In the genomic region with DNA sequence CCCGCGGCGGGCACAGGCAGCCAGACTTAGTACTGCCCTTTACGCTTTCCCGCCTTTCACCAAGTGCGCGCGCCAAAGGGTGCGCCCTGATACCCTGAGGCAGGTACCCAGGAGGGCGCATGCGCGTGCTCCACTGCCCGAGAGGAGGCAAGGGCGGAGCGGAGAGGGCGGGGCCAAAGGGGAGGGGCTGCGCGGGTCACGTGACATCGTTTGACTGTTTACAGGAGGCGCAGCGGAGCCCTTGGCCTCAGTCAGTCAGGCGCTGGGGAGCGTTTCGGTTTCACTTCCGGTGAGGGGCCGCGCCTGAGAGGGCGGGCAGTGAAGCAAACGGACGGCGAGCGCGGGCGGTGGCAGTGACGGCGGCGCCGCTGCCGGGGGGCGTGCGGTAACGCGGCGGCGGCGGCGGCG, we compare ENCODE assay signal across 8 mouse cellular contexts. TPM values are rescaled to one million over a fixed set of nuclear protein-coding genes. Genes with fewer than 3 reads are reported as not detected.
A peak's percentile ranks its signal among the peaks of the same experiment; 100 is the strongest.
DNase-seq lines count a peak whose midpoint lies in the region; ATAC-seq and TF ChIP-seq lines count a peak whose summit lies in the region.

A gene (plus strand): TSS at position 209 of the 408 bp plus-strand sequence.

- H3K9me3 ChIP-seq in embryonic facial prominence, embryonic 14.5 days (ENCODE audit: control insufficient read depth, low read length): no peaks in the 10 kb centered on the region
- no peaks in the 10 kb centered on the region for H3K9me3 ChIP-seq in limb, embryonic 13.5 days
- H3K9me3 ChIP-seq in midbrain, embryonic 16.5 days (replicated peaks; ENCODE audit: control insufficient read depth, low read length, poor library complexity, severe bottlenecking): no peaks in the 10 kb centered on the region

- peak; percentile 61; the same call in 1 of the 2 replicates for TF ChIP-seq EP300 in heart, adult 2 months (IDR thresholded peaks at IDR 0.05; ENCODE audit: insufficient read depth, low read depth, low read length)

- TF ChIP-seq POLR2A in heart, adult 2 months (IDR thresholded peaks at IDR 0.05; ENCODE audit: insufficient read depth, low read depth, low read length): peak; percentile 95

- intact Hi-C loops in heart, adult 2 months (cut with DNase I): no loop called here

- WGBS in embryonic facial prominence, embryonic 14.5 days: 17% methylated on average over 17 of the region's 49 CpGs
- WGBS in heart, adult 2 months: 17% methylated on average over 49 of the region's 49 CpGs
- 13% methylated on average over 34 of the region's 49 CpGs for WGBS in limb, embryonic 13.5 days
- 24% methylated on average over 34 of the region's 49 CpGs for WGBS in midbrain, embryonic 16.5 days

- peak within 1 kb of the TSS; percentile 54 for H3K4me2 ChIP-seq in embryonic facial prominence, embryonic 14.5 days (ENCODE audit: low read depth, low read length)
- peak within 1 kb of the TSS; percentile 58 for H3K4me2 ChIP-seq in limb, embryonic 13.5 days (replicated peaks)
- H3K4me2 ChIP-seq in midbrain, embryonic 16.5 days (ENCODE audit: low read length): peak within 1 kb of the TSS; percentile 59

- H3K27me3 ChIP-seq in embryonic facial prominence, embryonic 14.5 days (replicated peaks; ENCODE audit: control insufficient read depth, insufficient read depth, low read length): no peaks in the 10 kb centered on the region
- H3K27me3 ChIP-seq in heart, adult 2 months (ENCODE audit: control insufficient read depth, insufficient read depth, low read length): no peaks in the 10 kb centered on the region
- no peaks in the 10 kb centered on the region for H3K27me3 ChIP-seq in limb, embryonic 13.5 days
- H3K27me3 ChIP-seq in midbrain, embryonic 16.5 days (ENCODE audit: control insufficient read depth, insufficient read depth, low read depth, low read length): no peaks in the 10 kb centered on the region

- no peaks in the 10 kb centered on the region for H3K36me3 ChIP-seq in embryonic facial prominence, embryonic 14.5 days (ENCODE audit: control insufficient read depth, insufficient read depth, low read length)
- H3K36me3 ChIP-seq in heart, adult 2 months (ENCODE audit: control insufficient read depth, insufficient read depth, low read length): no peaks in the 10 kb centered on the region
- H3K36me3 ChIP-seq in limb, embryonic 13.5 days: no peaks in the 10 kb centered on the region
- H3K36me3 ChIP-seq in midbrain, embryonic 16.5 days (ENCODE audit: control insufficient read depth, insufficient read depth, low read length): no peaks in the 10 kb centered on the region

- peak within 1 kb of the TSS; percentile 84 for H3K9ac ChIP-seq in embryonic facial prominence, embryonic 14.5 days (ENCODE audit: low read depth, low read length)
- H3K9ac ChIP-seq in heart, adult 2 months (ENCODE audit: low read depth, low read length): peak within 1 kb of the TSS; percentile 95
- peak within 1 kb of the TSS; percentile 91 for H3K9ac ChIP-seq in limb, embryonic 13.5 days
- peak within 1 kb of the TSS; percentile 78 for H3K9ac ChIP-seq in midbrain, embryonic 16.5 days (ENCODE audit: low read depth, low read length)

- H3K4me3 ChIP-seq in embryonic facial prominence, embryonic 14.5 days (ENCODE audit: low read depth, low read length): peak within 1 kb of the TSS; percentile 66
- H3K4me3 ChIP-seq in heart, adult 2 months: peak within 1 kb of the TSS; percentile 72
- H3K4me3 ChIP-seq in limb, embryonic 13.5 days: peak within 1 kb of the TSS; percentile 70
- peak within 1 kb of the TSS; percentile 51 for H3K4me3 ChIP-seq in midbrain, embryonic 16.5 days (ENCODE audit: low read depth, low read length)

- no peaks in the 10 kb centered on the region for H3K4me1 ChIP-seq in embryonic facial prominence, embryonic 14.5 days (ENCODE audit: control insufficient read depth, insufficient read depth, low read length)
- no peaks in the 10 kb centered on the region; the same call in 1 of the 2 replicates for H3K4me1 ChIP-seq in heart, adult 2 months (ENCODE audit: control insufficient read depth, insufficient read depth, low read length)
- H3K4me1 ChIP-seq in limb, embryonic 13.5 days: no peaks in the 10 kb centered on the region
- H3K4me1 ChIP-seq in midbrain, embryonic 16.5 days (ENCODE audit: control insufficient read depth, insufficient read depth, low read length): no peaks in the 10 kb centered on the region

- TF ChIP-seq CTCF in heart, adult 2 months (IDR thresholded peaks at IDR 0.05): no peak

- H3K27ac ChIP-seq in embryonic facial prominence, embryonic 14.5 days (replicated peaks; ENCODE audit: low read depth, low read length): peak within 1 kb of the TSS; percentile 90
- H3K27ac ChIP-seq in heart, adult 2 months: peak within 1 kb of the TSS; percentile 82
- H3K27ac ChIP-seq in limb, embryonic 13.5 days: peak within 1 kb of the TSS; percentile 93
- H3K27ac ChIP-seq in midbrain, embryonic 16.5 days (ENCODE audit: low read length): peak within 1 kb of the TSS; percentile 86

- H3K79me2 ChIP-seq in heart, adult 2 months (replicated peaks; ENCODE audit: control insufficient read depth, insufficient read depth, low read length): no peaks in the 10 kb centered on the region

- DNase-seq in 3T3-L1 (ENCODE audit: low read depth, low spot score): peak; percentile 96
- peak; percentile 86 to 87 for DNase-seq in adrenal gland, postnatal 4 days (ENCODE audit: low spot score in 2 of 2)
- peak; percentile 97 for DNase-seq in embryonic facial prominence, embryonic 14.5 days (ENCODE audit: low spot score)
- peak; percentile 97 for DNase-seq in heart, adult 2 months
- peak; percentile 97 for DNase-seq in kidney, adult 8-10 months
- peak; percentile 94 to 99 for DNase-seq in spleen, postnatal 10 days (ENCODE audit: low spot score in 2 of 2)

- ATAC-seq in embryonic facial prominence, embryonic 14.5 days (ENCODE audit: low read depth): peak; percentile 98
- ATAC-seq in limb, embryonic 13.5 days (ENCODE audit: low FRiP score, low read depth): peak; percentile 98
- peak; percentile 98 for ATAC-seq in midbrain, embryonic 16.5 days

RNA-seq across cellular contexts. Expression of the gene that starts here (rescaled TPM):
- total RNA-seq in adrenal gland, postnatal 4 days (2021): 10 to 100 TPM; 65.3 to 66.8 TPM
- polyA plus RNA-seq in embryonic facial prominence, embryonic 14.5 days (2014; fragmentation: Nextera tagmentation; extraction: Ambion mirVana): 53.2 and 61.2 TPM in 2 replicates
- 1 to 10 TPM; 9.0 to 9.7 TPM for total RNA-seq in heart, adult 2 months (2021)
- polyA plus RNA-seq in heart, adult 2 months (2012; rRNA removed): 4.6 and 5.6 TPM in 2 replicates
- 68.5 and 71.9 TPM in 2 replicates for polyA plus RNA-seq in limb, embryonic 13.5 days (2015; fragmentation: Nextera tagmentation; extraction: Ambion mirVana)
- 48.7 and 55.6 TPM in 2 replicates for polyA plus RNA-seq in midbrain, embryonic 16.5 days (2015; fragmentation: Nextera tagmentation; extraction: Ambion mirVana)

Comparison
In these comparisons a context has a peak if more than half of its experiments do, and no peak if none do; other contexts are left out.
1. Peak in every context shown above with its lines: DNase-seq, ATAC-seq, H3K4me3 ChIP-seq and H3K27ac ChIP-seq.
2. RNA of the gene that starts here (total RNA-seq): 65.3 to 66.8 TPM in adrenal gland, postnatal 4 days; 9.0 to 9.7 TPM in heart, adult 2 months; every median in the first group is over 4 times any median in the second.